Mouse (Mus musculus) forebrain, embryonic 14.5 days (tissue): ENCODE data around the gene Mup6. TPM values are rescaled to one million over a fixed set of nuclear protein-coding genes. Genes with fewer than 3 reads are reported as not detected.
"Not testable (repeated sequence)": the region's sequence is repeated elsewhere in the genome, so short reads cannot be mapped to it uniquely, and the experiment has no call there.

Source experiments
- ATAC-seq: fragments of 200-750 bp; cut with Nextera tagmentation; 2 replicates; pipeline ENCODE4 v1.8.0; 2017; ENCODE audit warnings: mild to moderate bottlenecking, moderate library complexity
- DNase-seq: peaks from one replicate; pipeline ENCODE4 v3.0.0-alpha.2; 2015; ENCODE audit warnings: low spot score
- H3K27ac ChIP-seq: fragments of 300-500 bp; sonication (generic); 2 replicates; pipeline ENCODE4 v1.5.1; 2014; ENCODE audit warnings: low read depth, mild to moderate bottlenecking, control low read depth, low read length, moderate library complexity
- H3K27me3 ChIP-seq: fragments of 300-500 bp; sonication (generic); replicated peaks from 2 replicates; pipeline ENCODE4 v1.6.1; 2014; ENCODE audit warnings: low read length, control low read depth, mixed read lengths; ENCODE audit not compliant: control insufficient read depth, insufficient read depth
- H3K36me3 ChIP-seq: fragments of 300-500 bp; sonication (generic); 2 replicates; pipeline ENCODE4 v1.6.1; 2014; ENCODE audit warnings: low read length, control low read depth; ENCODE audit not compliant: control insufficient read depth, insufficient read depth
- H3K4me1 ChIP-seq: fragments of 300-500 bp; sonication (generic); 2 replicates; pipeline ENCODE4 v1.6.1; 2014; ENCODE audit warnings: antibody characterized with exemption, low read length, control low read depth; ENCODE audit not compliant: control insufficient read depth, insufficient read depth
- H3K4me2 ChIP-seq: fragments of 300-500 bp; sonication (generic); 2 replicates; pipeline ENCODE4 v1.6.1; 2014; ENCODE audit warnings: mild to moderate bottlenecking, control low read depth, low read length
- H3K4me3 ChIP-seq: fragments of 300-500 bp; sonication (generic); 2 replicates; pipeline ENCODE4 v1.5.1; 2014; ENCODE audit warnings: low read depth, low read length, control low read depth
- H3K9ac ChIP-seq: fragments of 300-500 bp; sonication (generic); 2 replicates; pipeline ENCODE4 v1.6.1; 2014; ENCODE audit warnings: mild to moderate bottlenecking, low read length, control low read depth, moderate library complexity
- H3K9me3 ChIP-seq: fragments of 300-500 bp; sonication (generic); replicated peaks from 2 replicates; pipeline ENCODE4 v1.6.1; 2016; ENCODE audit warnings: low read length, control low read depth, mixed read lengths; ENCODE audit not compliant: control insufficient read depth
- WGBS: fragments of 180-500 bp; shearing (Covaris S2); extraction: QIAGEN DNeasy Blood & Tissue Kit; methylation state at CpG from one replicate; pipeline ENCODE4 v1.1.7; 2014; 5-methylcytosine and 5-hydroxymethylcytosine counted together
- polyA plus RNA-seq: library from polyadenylated mRNA; unstranded; fragments of >200 nt; fragmentation: Nextera tagmentation; extraction: Ambion mirVana; gene quantifications from 2 replicates; pipeline ENCODE4 v1.2.1, GENCODE M21; 2014

Mup6 gene
- polyA plus RNA-seq, 1 experiment from 2014 or later, result not detected

DNA sequence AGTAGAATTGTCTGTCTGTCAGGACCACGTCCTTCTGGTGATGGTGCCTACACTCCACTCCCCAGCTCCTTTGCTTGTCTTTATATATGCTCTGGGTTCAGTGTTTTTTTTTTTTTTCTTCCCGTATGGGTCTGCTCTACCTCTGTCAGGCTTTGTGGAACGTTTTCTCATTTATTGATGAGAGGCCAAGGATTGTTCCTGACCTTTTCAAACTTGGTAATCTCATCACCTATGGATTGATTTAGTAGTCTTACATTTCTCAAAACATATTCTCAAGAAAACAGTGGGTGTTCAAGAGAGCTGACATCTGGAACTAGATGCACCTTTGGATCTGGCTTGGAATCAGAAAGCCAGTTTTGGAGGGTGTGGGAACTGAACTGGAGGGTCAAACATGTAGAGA, 3.5 kb upstream of the Mup6 start, which contains the start of gene Mup4:
Mup4 (minus strand) TSS at position 101 of the 400 bp plus-strand sequence.
- Histone ChIP-seq H3K9ac (no peak within 1 kb of the TSS), H3K4me1 (no peaks in the 10 kb centered on the region), H3K27ac (no peak within 1 kb of the TSS), H3K36me3 (no peaks in the 10 kb centered on the region), H3K4me3 (no peak within 1 kb of the TSS), H3K27me3 (no peaks in the 10 kb centered on the region), H3K4me2 (no peak within 1 kb of the TSS), H3K9me3 (no peaks in the 10 kb centered on the region)
- ATAC-seq (no peak), DNase-seq (no peak)
- WGBS, result 81% methylated on average over 3 of the region's 3 CpGs

DNA sequence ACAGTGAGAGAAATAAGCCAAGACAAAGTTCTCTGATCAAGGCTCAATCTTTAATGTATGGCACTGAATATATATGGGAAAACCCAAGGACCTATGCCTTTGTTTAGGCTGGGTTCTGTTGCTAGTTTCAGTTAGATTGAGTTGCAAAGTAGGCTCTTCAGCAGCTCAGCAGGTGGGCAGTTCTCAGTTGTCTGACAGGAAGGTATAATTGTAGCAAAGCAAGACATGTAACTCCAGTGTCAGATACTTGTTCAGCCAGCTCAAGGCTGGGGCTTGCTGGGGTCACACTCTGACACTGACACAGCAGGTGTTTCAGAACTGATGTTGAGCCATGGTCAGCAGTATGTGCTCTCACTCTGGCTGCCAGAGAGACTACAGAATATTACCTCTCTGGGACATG, 33.8 kb downstream of the Mup6 start:
- not testable (repeated sequence) for H3K9me3 ChIP-seq

GRCm38 (mm10) chr4:60020141-60020540, 56.0 kb downstream of the Mup6 start:
- H3K36me3 ChIP-seq, H3K27ac ChIP-seq, H3K4me1 ChIP-seq, H3K9me3 ChIP-seq, H3K4me2 ChIP-seq, ATAC-seq, H3K27me3 ChIP-seq, H3K4me3 ChIP-seq, DNase-seq, H3K9ac ChIP-seq: not testable (repeated sequence)
- WGBS, result 88% methylated on average over 7 of the region's 7 CpGs

More for the DNA sequence above, 33.8 kb downstream of the Mup6 start:
- H3K36me3 ChIP-seq, H3K27ac ChIP-seq, H3K4me2 ChIP-seq, ATAC-seq, H3K4me1 ChIP-seq, H3K27me3 ChIP-seq, H3K4me3 ChIP-seq, H3K9ac ChIP-seq, DNase-seq: not testable (repeated sequence)

- not testable (repeated sequence) for H3K4me2 ChIP-seq, H3K9me3 ChIP-seq, H3K4me1 ChIP-seq, H3K4me3 ChIP-seq, H3K36me3 ChIP-seq, DNase-seq, H3K27me3 ChIP-seq, H3K9ac ChIP-seq, H3K27ac ChIP-seq, ATAC-seq
- 68% methylated on average over 13 of the region's 13 CpGs for WGBS
These were observed 65.4 kb downstream of the Mup6 start for GRCm38 (mm10) chr4:60029334-60030111.

Other genes starting within 250 kb of the Mup6 start
- gene Inip, start 162.7 kb upstream of the Mup6 start, polyA plus RNA-seq, result 68.0 and 72.1 TPM in 2 replicates
- gene Snx30, start 158.5 kb upstream of the Mup6 start, polyA plus RNA-seq, result 9.8 and 11.4 TPM in 2 replicates
- 0.08 TPM in 1 of 2 replicates, not detected in the other for gene Slc46a2, start 49.2 kb upstream of the Mup6 start, polyA plus RNA-seq
- gene Mup4, start 3.6 kb upstream of the Mup6 start, polyA plus RNA-seq, result not detected in 2 replicates
- gene Mup7, start 106.2 kb downstream of the Mup6 start, polyA plus RNA-seq, result not detected in 2 replicates
- not detected in 2 replicates for gene Mup2, start 190.0 kb downstream of the Mup6 start, polyA plus RNA-seq